Mouse (Mus musculus) layer of hippocampus, adult 8-10 months (tissue): ENCODE results near the gene Cplx2. TPM values are rescaled to one million over a fixed set of nuclear protein-coding genes. Genes with fewer than 3 reads are reported as not detected.

ENCODE experiments used
- DNase-seq, 2 experiments: peaks; one replicate each; pipeline ENCODE4 v3.0.0; 2022; ENCODE audit warnings: low spot score in 2 of 2
- total RNA-seq, 4 experiments: library from RNA; stranded (reverse); gene quantifications; 2 replicates each; pipeline ENCODE4 v1.2.4; 2022

Gene Cplx2
- 100 to 1,000 TPM; 865 to 892 (median 878) TPM for total RNA-seq

DNA sequence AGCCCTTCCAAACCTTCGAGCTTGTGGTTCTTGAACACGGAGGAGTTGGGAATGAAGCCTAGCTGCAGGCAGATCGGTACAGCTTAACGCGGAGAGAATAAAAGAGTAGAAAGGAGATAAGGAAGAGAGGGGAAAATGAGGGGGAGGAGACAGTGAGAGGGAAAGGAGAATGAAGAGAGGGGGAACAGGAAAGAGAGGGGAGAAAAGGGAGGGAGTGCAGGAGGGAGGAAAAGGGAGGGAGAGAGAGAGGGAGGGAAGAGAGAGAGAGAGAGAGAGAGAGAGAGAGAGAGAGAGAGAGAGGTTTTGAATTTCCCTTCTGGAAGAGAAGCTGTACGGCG lies at the start of gene Cplx2:
Cplx2 (plus strand) TSS at position 301 of the 338 bp plus-strand sequence.
- no peak for DNase-seq

- no peak for DNase-seq
These were observed 48.5 kb upstream of the Cplx2 start for GRCm38 (mm10) chr13:54322396-54323306.

DNA sequence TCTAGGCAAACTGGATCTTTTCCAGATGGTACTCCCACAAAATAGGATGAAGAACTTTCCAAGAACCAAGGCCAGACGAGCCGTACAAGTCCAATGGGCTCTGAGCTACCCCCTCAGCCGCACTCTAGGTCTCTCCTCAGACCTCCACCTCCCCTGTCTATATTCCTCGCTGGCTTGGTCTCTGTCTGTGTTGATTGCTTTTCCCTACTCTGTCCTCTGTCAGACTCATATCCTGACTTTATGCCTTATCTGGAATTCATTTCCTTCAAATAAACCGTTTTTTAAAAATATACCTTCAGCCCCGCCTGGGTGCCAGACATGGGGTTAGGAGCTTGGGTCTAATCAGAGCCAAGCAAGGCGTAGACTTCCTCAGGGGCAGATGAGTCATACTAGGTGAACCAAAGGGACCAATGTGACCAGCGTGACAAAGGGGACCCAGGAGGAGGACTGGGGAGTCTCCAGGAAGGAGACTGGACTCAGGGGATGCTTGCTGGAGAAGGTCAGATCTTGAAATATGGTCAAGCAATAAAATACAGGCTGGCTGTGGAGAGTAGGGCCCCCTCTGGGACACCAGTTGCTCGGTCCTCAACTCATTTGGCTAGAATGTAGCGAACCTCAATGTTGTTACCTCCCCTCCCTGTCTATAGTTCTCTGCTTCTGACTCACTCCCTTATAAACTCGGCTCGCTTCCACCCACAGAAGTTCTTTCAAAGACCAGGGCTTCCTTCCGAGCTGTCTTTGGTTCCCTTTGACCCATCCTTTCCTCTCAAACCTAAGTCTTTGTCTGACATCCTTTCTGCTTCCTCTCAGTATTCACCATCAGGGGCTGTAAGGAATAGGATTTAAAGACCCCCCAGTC lies 47.6 kb upstream of the Cplx2 start:
- DNase-seq = no peak

DNA sequence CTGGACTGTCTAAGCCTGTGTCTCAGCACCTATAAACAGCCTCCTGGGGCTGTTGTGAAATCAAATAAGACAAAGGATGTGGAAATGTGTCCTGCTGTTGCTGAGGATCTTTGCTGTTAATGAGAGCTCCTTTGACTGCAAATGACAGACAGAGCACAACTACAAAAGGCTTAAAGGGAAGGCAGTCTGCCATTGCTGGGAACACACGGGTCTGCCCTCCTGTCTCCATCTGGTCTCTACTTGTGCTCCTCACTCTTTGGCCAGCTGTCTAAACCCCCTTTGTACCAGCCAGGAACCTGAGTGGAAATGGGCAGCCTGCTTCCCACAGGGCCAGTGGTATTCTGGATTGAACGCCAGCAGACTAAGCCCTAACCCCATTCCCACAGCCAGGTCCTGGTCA lies 47.0 kb upstream of the Cplx2 start:
- DNase-seq = no peak

DNA sequence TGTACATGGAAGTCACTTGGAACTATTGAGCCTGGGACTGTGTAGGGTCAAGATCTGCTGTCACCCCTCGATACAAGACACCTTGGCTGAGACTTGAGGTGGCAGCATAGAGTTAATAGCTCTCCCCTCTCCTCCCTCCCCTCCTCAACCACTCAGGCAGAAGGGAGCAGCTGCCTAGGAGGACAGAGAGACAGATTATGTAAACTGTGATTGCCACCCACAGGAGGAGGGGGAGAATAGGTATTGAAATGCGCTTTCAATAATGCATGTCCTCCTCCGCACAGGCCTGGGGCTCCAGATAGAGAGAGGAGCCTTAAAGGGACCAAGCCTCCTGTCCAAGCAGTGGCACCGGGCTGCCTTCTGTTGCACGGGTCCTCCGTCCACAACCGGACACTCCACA lies 45.3 kb upstream of the Cplx2 start:
- peak; percentile 67 to 72 for DNase-seq

GRCm38 (mm10) chr13:54326686-54327447 lies 44.3 kb upstream of the Cplx2 start:
- DNase-seq = no peak

DNA sequence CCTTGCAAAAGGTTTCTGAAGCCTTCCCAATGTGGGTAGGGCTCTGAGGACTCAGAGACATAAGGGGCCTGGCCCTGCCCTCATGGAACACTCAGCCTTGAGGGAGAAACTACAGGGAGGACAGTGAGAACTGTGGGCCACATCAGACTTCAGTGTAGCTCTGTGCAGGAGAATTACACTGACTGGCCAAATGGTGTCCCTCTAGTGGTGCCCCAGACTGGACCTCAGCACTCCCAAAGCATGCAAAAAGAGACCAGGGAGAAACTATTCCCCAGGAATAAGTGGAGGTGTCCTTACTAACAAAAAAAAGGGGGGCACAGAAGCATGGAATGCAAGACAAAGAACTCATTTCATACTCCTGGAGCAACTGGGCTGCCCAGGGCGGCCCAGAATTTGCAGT lies 43.1 kb upstream of the Cplx2 start:
- no peak for DNase-seq

GRCm38 (mm10) chr13:54328954-54329490 lies 42.1 kb upstream of the Cplx2 start:
- no peak for DNase-seq

DNA sequence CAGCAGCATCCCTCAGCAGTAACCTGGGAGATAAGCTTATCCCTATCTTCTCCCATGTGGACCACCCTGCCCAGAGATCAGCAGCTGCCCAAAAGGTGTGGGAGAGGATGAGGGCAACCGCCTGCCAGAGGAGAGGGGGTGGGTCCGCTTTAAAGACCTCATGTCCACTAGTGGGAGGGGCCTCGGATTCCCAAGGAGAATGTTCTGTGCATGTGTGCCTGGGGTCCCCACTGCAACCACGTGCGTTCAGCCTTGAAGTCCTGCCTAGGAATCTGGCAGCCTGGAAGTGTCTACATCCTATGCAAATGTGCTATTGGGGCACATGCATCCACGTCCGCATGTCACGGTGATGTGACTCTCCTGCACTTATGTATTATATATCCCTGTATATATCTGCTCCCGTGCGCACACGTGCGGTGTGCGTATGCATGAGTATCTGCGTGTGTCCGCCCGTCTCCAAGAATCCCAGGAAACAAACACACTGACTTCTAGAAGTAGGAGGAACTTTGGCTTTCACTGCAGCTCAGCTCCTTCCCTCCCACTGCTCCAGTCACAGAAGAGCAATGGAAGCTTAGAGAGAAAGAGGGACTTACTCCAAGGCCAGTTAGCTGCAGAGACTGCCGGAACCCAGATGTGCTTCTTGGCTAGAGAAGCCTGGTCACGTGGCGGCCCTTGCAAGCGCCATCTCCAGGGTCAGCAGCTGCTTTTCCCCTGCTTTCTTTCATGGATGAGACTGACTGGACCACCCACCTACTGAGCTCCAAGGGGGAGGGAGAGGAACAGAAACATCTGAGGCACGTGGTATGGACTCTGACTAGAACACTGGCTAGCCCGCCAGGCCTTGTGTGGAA lies 39.1 kb upstream of the Cplx2 start:
- peak in 1 of 2 experiments; percentile 57 for DNase-seq

- no peak for DNase-seq
These were observed 38.1 kb upstream of the Cplx2 start for GRCm38 (mm10) chr13:54332921-54333477.

- peak in 1 of 2 experiments; percentile 45 for DNase-seq
These were observed 34.1 kb upstream of the Cplx2 start for GRCm38 (mm10) chr13:54337058-54337457.

DNA sequence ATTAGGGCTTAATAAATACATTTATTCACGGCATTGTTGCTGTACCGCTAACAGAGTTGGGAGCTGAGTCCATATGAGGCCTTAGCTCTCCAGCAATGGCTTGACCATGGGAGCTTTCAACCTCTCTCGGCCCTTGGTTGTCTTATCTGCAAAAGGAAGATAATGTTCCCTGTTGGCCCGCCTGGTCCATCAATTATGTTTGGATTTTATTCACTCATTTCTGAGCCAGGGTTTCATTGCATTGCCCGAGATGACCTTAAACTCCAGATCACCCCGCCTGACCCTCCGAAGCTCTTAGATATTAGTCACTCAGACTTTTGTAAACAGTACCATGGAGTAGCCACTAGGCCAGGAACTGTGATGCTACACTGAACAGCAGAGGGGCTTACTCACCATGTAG lies 33.6 kb upstream of the Cplx2 start:
- DNase-seq = no peak

DNA sequence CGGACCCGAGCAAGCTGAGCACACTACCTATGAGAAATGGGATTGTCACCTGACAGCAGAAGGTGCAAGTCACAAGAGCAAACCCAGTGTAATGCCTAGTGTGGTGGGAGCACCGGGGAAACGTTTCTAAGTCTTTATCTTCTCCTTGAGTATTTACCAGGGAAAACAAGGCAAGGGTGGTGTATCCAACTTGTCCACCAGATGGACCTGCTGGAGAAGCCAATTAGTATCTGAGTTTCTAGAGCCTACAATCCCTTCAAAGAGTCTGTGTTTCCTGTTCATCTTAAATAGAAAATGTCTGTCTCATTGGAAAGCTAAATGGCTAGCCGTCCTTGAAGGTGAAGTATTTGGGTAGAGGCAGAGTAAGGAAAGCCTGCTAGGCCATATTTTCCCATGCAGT lies 32.3 kb upstream of the Cplx2 start:
- no peak for DNase-seq

DNA sequence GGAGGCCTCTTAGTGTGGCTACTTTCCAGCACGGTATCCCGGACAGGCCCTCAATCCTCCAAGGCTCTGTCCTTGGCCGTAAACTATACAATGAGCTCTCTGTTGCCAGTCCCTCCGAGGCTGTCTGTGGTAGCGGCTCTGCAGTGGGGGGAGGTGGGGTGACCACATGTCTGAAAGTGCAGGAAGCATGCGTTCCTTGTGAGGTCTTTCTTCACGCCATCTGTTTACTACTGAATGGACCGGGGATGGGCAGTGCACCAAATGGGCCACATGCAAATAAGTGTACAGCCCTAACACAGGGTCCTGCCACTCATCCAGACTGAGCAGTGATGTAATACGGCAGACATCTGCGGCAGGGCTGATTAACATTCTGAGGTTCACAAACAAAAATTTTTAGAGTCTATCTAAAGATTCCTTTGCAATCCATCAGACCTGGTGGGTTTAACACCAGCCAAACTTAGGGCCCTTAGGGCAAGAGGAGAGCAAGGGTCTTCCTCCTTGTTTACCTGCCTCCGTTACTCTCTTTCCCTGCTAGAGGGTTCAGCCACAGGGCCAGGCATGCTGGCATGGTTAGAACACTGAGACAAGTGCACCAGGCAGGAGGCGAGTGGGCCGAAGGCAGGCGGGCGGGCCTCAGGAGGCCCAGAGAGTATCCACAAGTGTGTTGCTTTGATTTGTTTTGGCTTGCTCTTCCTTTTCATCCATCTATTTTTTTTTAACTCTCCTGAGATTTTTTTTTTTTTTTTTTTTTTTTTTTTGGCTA lies 25.1 kb upstream of the Cplx2 start:
- DNase-seq = no peak

DNA sequence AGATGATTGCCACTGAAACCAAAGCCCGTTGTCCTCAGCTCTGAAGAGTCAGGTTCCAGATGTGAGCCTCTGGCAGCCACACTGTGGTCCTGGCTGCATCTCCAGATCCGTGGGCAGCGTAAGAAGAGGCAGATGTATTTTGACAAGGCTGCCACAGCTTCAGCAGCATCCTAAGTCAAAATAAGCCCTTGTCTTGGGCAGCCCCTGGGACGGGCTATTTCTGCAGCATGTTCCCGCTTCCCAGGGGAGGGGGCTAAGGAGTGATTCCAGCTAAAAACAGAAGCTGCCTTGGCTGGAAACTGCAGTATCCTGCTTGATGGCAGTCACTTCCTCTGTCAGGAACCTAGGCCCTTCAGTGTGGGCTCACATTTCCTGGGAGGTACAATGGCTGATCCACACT lies 23.1 kb upstream of the Cplx2 start:
- no peak for DNase-seq

GRCm38 (mm10) chr13:54349126-54349759 lies 21.9 kb upstream of the Cplx2 start:
- DNase-seq = no peak

GRCm38 (mm10) chr13:54357420-54357819 lies 13.7 kb upstream of the Cplx2 start:
- DNase-seq = no peak

- DNase-seq = peak in 1 of 2 experiments; percentile 40
These were observed 12.0 kb upstream of the Cplx2 start for GRCm38 (mm10) chr13:54359181-54359580.

- DNase-seq = peak; percentile 69 to 72
These were observed 6.5 kb upstream of the Cplx2 start for GRCm38 (mm10) chr13:54364686-54365085.
